Mouse (Mus musculus): ENCODE results near the gene Uhrf1.
A peak's percentile ranks its signal among the peaks of the same experiment; 100 is the strongest.
"Not testable (repeated sequence)": the region's sequence is repeated elsewhere in the genome, so short reads cannot be mapped to it uniquely, and the experiment has no call there.

Gene Uhrf1

DNA sequence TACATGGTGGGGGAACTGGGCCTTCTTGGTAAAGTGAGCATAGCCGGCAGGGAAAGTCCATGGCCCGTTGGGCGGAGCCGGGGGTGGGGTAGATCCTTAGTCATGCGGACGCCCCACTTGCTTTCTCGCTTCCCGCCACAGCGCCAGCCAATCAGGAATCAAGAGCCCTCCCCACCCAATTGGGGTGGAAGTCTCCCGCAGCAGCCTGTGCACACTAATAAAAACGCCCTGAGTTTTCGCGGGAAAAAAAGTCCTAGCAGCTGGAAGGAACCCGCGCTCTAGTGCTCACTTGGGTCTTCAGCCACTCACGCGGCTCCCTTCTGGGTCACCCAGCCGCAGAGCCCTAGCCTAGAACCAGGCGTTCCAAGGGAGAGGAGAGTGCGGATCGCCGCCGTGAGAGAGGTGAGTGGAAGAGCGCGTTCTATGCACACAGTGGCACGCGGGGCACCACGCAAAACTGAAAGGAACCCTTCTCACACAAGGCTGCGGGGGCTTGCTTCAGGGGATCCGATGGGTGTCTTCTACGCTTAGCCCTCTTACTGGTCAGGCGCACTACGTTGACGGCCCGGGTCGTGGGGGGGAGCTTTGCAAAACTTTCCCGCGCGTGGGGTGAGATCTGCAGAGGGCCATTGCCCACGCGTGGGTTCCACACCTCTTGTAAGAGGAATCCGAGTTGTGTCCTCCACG lies at the start of gene Uhrf1:
TSS of gene Uhrf1 (plus strand) at position 162 of the 687 bp plus-strand sequence.
- DNase-seq, result peak; percentile 67

- DNase-seq, result no peak
These were observed 48.4 kb upstream of the Uhrf1 start for GRCm38 (mm10) chr17:56254695-56255094.

DNA sequence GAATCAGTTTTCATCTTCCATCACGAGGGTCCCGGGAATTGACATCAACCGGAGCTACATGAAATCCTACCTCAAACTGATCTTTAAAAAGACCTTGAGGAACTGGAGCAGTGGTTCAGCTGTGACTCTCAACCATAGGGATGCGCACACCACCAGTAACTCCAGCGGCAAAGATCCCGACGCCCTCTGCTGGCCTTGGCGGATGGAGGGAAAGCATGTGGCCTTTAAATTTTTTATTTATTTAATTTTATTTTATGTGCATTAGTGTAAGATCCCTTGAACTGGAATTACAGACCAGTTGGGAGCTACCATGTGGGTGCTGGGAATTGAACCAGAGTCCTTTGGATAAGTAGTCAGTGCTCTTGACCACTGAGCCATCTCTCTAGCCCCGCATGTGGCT lies 47.7 kb upstream of the Uhrf1 start:
- no peak for DNase-seq

DNA sequence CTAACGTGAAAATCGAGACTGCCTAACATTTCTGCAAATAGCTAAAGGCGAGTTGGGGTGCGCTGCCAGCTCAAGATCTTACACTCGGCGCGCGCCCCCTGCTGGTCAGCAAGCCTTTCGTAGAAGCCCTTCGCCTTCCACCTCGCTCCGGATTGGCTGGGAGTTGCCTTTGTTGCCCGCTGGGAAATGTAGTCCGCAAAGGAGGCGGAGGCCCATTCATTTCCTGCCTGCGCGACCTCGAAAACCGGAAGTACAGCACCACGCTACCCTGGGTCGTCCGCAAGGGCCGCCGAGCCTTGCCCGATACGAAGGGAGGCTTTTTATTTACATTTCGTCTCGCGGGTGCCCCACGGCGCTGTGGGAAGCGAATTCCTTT lies 47.3 kb upstream of the Uhrf1 start:
- DNase-seq, result peak; percentile 100

DNA sequence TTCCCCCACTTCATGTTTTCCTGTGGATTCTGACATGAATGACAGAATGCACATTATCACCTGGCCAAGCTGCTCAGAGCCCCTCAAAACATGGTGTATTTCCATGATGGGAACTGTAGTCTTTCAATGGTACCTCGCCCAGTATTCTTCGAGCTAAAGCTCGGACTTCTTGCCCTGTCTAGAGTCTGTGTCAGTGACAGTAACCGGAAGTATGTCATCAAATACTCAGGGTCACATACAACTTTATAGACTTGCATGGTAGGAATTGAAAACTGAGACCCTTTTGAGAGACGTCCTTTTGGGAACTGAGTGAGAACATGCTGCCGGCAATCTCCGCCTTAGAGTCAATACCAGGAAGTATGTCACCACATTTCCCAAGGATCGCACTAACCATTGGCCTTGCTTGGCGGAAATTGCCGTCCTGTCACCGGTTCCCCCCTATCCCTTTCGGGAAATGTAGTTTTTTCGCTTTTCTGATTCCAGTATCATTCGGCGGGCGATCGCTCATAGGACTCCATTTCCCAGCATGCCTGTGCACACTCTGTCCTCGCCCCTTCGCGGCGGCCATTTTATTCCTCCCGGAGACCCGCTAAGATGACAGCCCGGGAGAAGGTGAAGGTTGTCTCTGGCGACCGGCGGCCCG lies 46.8 kb upstream of the Uhrf1 start, which contains the start of gene Fem1a:
TSS of gene Fem1a (plus strand) at position 572 of the 643 bp plus-strand sequence.
- peak; percentile 90 for DNase-seq

- no peak for DNase-seq
These were observed 45.8 kb upstream of the Uhrf1 start for GRCm38 (mm10) chr17:56257181-56257894.

DNA sequence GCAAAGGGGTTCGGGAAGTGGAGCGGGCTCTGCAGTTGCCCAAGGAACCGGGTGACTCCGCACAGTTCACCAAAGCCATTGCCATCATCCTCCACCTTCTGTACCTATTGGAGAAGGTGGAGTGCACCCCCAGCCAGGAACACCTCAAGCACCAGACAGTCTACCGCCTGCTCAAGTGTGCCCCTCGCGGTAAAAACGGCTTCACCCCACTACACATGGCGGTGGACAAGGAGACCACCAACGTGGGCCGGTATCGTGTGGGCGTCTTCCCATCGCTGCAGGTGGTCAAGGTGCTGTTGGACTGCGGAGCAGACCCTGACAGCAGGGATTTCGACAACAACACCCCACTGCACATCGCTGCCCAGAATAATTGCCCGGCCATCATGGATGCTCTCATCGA lies 44.9 kb upstream of the Uhrf1 start:
- not testable (repeated sequence) for DNase-seq

DNA sequence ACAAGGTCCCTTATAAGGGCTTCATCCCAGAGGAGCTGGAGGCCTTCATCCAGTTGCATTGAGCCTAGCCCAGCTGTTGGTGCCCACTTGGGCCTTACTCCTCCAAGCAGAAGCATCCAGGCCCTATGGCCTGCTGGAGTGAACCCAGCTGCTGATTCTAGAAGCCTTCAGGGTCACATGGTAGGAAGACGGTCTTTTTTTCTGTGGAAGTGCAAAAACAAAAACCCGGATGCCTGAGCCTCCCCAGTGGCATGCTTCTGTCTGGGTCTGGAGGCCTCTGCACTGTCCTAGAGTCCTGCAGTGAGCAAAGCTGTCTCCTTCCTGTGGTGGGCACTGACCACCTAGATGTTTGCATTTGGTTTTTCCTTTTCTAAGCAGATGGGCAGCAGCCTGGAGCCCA lies 44.3 kb upstream of the Uhrf1 start:
- not testable (repeated sequence) for DNase-seq

DNA sequence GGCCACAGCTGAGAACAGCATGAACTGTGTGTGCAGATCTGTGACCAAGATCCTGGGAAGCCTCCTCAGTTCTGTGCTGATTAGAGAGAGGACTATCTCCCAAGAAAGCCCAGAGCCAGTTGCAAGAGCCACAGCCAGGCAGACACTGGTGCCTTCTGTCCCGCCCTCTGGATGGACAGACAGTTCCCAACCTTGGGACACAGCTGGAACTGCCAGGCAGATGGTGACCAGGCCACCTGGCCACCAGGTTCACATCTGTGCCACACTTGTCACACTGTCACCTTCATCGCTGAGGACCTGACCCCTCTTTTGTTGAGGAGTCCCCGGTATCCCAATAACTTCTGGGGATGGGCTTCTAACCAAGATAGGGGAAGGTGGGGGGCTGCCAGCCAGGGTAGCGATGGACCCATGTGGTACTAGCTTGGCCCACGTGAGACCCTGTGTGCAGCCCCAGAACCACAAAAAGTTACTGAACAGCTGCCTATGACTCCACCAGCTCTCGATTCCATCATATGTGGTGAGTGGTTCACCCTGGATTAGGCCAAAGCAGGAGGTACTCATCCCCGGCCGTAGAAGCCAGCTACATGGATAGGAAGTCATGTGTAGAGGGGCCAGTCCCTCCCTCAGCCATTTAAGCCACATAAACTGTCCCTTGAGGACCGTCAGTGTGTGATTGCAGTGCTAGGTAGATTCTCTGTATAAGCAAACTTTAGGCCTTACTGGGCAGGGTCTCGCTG lies 43.7 kb upstream of the Uhrf1 start:
- DNase-seq, result no peak

DNA sequence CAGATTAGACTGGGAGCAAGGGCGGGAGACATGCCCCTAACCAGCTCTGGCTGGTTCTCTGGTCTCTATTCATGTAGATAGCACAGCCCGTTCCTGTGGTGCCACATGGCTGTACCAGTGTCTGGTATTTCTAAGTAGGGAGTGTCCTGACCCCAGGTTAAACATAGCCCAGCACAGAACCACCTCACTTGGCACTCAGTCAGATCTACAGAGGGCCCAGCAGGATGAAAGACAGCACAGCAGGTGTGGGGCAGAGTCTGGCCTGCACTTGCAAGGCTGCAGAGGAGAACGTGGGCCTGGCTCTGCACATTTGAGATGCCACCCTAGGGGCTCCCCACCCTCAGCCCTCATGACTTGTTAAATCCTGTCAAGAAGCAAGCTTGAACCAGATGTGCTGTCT lies 42.0 kb upstream of the Uhrf1 start:
- DNase-seq, result no peak

DNA sequence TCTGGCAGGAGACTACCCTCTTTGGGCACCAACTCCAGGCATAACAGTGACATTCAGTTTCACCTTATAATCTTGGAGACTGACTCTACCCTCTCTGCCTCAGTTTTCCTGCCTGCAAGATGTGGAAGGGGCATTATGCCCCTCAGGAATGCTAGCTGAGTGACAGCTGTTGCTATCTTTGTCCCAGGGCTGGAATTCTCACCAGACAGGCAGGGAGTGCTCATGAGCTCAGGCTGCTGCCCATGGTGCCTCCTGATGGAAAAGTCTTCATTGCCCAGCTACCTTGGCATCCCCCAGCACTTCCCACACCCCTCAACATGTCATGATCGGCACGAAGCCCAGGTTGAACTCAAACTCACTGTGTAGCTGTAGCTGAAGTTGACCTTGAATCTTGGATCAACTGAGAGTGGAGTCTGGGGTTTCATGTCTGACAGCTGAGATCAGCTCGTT lies 40.5 kb upstream of the Uhrf1 start:
- no peak for DNase-seq

GRCm38 (mm10) chr17:56264020-56264419 lies 39.1 kb upstream of the Uhrf1 start:
- peak; percentile 87 for DNase-seq

DNA sequence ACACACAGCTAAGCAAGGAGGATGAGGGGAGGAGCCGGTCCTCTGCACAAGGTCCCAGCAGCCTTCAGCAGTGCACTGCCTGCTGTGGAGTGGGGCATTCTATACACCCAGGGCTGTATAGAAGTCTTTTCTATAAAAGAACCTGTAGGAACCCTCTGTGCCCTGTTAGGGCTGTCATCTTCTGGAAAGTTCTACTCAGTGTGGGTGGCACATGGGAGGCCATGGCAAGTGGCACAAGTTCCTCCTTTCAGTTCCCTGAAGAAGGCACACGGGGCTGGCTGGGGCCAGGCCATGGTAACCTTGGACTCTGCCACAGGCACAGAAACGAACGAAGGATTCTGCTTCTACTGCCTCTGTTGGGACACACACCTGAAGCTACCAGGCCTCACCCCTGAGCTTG lies 38.1 kb upstream of the Uhrf1 start:
- DNase-seq, result no peak

DNA sequence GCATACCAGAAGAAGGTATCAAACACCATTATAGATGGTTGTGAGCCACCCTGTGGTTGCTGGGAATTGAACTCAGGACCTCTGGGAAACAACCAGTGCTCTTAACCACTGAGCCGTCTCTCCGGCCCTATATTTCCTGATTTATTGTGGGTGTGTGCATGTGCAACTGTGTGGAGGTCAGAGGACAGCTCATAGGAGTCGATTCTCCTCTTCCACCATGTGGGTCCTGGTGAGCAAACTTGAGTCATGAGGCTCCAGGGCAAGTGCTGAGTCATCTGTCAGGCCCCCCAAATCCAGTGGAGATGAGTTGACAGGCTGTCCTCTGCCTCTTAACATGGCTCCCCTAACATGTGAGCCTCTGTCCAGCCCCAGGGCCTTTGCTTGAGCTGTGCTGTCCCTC lies 37.3 kb upstream of the Uhrf1 start:
- DNase-seq, result no peak

GRCm38 (mm10) chr17:56266271-56266670 lies 36.9 kb upstream of the Uhrf1 start:
- DNase-seq, result no peak

- DNase-seq, result peak; percentile 68
These were observed 33.9 kb upstream of the Uhrf1 start for GRCm38 (mm10) chr17:56269153-56269630.

DNA sequence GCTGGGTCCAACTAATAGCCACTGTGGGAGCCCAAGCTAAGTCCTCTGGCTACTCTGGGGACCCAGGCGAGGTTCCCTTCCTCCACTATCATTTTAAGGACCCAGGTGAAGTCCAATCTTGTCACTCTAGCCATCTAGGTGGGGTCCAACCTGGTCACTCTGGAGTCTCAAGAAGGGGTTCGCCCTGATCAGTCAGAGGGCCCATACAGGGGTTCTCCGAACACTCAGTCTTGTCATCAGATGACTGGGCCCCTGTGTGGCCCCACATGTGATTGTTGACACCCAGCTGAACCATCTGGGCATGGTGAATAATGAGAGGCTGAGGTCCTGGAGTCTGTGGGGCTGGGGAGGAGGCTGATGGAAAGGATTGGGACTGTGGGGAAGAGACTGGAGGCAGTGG lies 33.4 kb upstream of the Uhrf1 start:
- no peak for DNase-seq

DNA sequence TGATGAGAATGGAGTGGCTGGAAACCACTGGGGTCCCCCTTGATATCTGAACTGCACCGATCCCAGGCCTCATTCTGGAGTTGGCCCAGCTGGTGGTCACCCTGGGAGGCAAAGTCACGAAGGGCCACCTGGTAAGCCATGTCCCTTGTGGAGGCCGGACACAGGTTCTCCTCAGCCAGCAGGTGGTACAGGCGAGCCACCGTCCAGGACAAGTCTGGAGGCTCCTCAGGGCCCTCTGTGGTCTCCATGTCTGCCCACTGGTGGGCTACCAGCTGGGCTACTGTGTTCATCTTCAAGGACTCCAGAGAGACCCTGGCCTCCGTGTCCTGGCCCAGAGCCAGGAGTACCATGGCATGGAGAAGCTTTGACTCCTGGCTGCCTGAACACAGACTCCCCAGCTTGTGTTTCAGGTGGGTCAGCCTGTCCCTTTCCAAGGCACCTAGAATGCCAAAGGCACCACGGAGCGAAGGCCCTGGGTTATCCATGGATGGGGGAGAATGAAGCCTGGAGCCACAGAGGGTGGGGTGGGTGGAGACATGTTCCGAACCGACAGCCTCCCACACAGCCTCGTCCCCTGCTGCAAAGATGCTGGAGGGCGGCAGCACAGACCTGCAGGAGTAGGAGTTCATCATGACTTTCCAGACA lies 31.4 kb upstream of the Uhrf1 start:
- DNase-seq, result no peak

- peak; percentile 63 for DNase-seq
These were observed 30.5 kb upstream of the Uhrf1 start for GRCm38 (mm10) chr17:56272644-56273043.

DNA sequence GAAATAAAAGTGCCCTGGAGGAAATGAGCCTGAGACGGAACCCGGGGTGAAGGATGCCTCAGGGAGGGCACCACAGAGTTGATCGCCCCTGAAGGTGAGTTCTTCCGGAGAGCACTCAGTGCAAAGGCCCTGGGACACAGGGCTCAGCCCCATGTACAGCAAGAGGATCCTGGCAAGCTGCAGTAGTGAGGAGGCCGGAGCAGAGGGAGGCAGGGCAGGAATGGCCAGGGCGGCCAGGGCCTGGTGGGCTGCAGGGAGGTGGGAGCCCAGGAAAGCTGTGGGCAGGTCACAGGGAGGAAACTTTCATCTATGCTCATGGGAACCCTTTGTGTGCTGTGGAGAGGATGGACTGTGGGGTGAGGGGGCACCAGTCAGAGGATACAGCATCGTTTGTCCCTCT lies 29.6 kb upstream of the Uhrf1 start:
- no peak for DNase-seq

GRCm38 (mm10) chr17:56273986-56274385 lies 29.1 kb upstream of the Uhrf1 start:
- no peak for DNase-seq

- DNase-seq, result no peak
These were observed 27.2 kb upstream of the Uhrf1 start for GRCm38 (mm10) chr17:56275842-56276480.
